Mouse (Mus musculus): ENCODE results near the gene 2900026A02Rik. TPM values are rescaled to one million over a fixed set of nuclear protein-coding genes. Genes with fewer than 3 reads are reported as not detected.
A peak's percentile ranks its signal among the peaks of the same experiment; 100 is the strongest.

The 2900026A02Rik gene
- polyA plus RNA-seq, 1 experiment from 2014 or later, result 4.3 TPM

- no peak within 1 kb of the TSS for H3K9ac ChIP-seq
- no peaks in the 10 kb centered on the region for H3K9me3 ChIP-seq (replicated peaks)
- no peaks in the 10 kb centered on the region for H3K27me3 ChIP-seq
- ATAC-seq, result no peak
- no peak within 1 kb of the TSS for H3K27ac ChIP-seq
- H3K4me2 ChIP-seq, result no peak within 1 kb of the TSS
- H3K4me3 ChIP-seq, result no peak within 1 kb of the TSS
- H3K36me3 ChIP-seq (ENCODE audit: poor library complexity, severe bottlenecking), result no peaks in the 10 kb centered on the region
- 0 out of 2 replicates have a peak, but pooled peaks cover 8% of the 10 kb centered on the region for H3K4me1 ChIP-seq
- WGBS, result 82% methylated on average over 8 of the region's 8 CpGs
Observed at GRCm38 (mm10) chr5:113081439-113081838, 139.6 kb downstream of the 2900026A02Rik start, which contains the start of gene Crybb3. Gene Crybb3 (minus strand): TSS chr5:113081584.

GRCm38 (mm10) chr5:113081020-113081419 is 140.0 kb downstream of the 2900026A02Rik start:
- Histone ChIP-seq H3K4me2 (no peak overlapping the region), H3K9ac (no peak overlapping the region), H3K9me3 (replicated peaks) (no peaks in the 10 kb centered on the region), H3K36me3 (ENCODE audit: poor library complexity, severe bottlenecking) (no peaks in the 10 kb centered on the region), H3K4me1 (0 out of 2 replicates have a peak, but pooled peaks cover 4% of the 10 kb centered on the region), H3K27ac (no peak overlapping the region), H3K27me3 (no peaks in the 10 kb centered on the region), H3K4me3 (no peak overlapping the region)
- no peak for ATAC-seq
- WGBS, result 90% methylated on average over 9 of the region's 9 CpGs

- Histone ChIP-seq H3K4me2 (peak overlapping the region; percentile 45), H3K4me3 (no peak overlapping the region), H3K9ac (no peak overlapping the region), H3K4me1 (no peaks in the 10 kb centered on the region), H3K27me3 (no peaks in the 10 kb centered on the region), H3K27ac (no peak overlapping the region), H3K36me3 (ENCODE audit: poor library complexity, severe bottlenecking) (no peaks in the 10 kb centered on the region), H3K9me3 (replicated peaks) (no peaks in the 10 kb centered on the region)
- ATAC-seq, result no peak
- WGBS, result 14% methylated on average over 21 of the region's 21 CpGs
Observed at GRCm38 (mm10) chr5:113079783-113080182, 141.3 kb downstream of the 2900026A02Rik start.

GRCm38 (mm10) chr5:113078686-113079085 is 142.3 kb downstream of the 2900026A02Rik start:
- Histone ChIP-seq H3K4me1 (no peaks in the 10 kb centered on the region), H3K9ac (no peak overlapping the region), H3K27me3 (no peaks in the 10 kb centered on the region), H3K9me3 (replicated peaks) (no peaks in the 10 kb centered on the region), H3K27ac (no peak overlapping the region), H3K36me3 (ENCODE audit: poor library complexity, severe bottlenecking) (no peaks in the 10 kb centered on the region), H3K4me3 (no peak overlapping the region), H3K4me2 (no peak overlapping the region)
- ATAC-seq, result no peak
- WGBS, result 70% methylated on average over 5 of the region's 5 CpGs

- H3K4me2 ChIP-seq, result no peak within 1 kb of the TSS
- no peaks in the 10 kb centered on the region for H3K9me3 ChIP-seq (replicated peaks)
- no peaks in the 10 kb centered on the region for H3K36me3 ChIP-seq (ENCODE audit: poor library complexity, severe bottlenecking)
- H3K27me3 ChIP-seq, result no peaks in the 10 kb centered on the region
- H3K27ac ChIP-seq, result no peak within 1 kb of the TSS
- H3K4me3 ChIP-seq, result no peak within 1 kb of the TSS
- no peak within 1 kb of the TSS for H3K9ac ChIP-seq
- no peaks in the 10 kb centered on the region for H3K4me1 ChIP-seq
- ATAC-seq, result no peak
Observed at GRCm38 (mm10) chr5:113070017-113070416, 151.0 kb downstream of the 2900026A02Rik start, which contains the start of gene Crybb2. Gene Crybb2 (minus strand): TSS chr5:113070117.

DNA sequence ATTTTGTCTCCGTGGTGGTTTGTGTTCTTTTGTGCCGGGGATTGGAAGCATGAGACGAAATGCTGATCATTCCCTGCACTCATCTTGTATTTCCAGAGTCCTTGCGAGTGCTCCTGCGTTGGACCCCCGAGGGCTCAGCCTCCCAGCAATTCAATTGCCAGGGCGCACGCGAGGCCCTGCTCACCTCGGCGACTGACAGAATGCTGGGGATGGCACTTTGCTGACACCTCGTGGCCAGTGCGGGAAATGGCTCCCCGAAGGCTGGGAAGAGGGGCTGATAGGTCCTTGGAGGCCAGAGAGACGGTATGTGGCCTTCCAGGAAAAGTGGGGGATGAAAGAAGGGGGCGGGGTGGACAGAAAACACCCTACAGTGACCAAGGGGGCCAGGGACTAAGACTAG is 166.7 kb downstream of the 2900026A02Rik start:
- no peak overlapping the region for H3K4me2 ChIP-seq
- 5% methylated on average over 16 of the region's 16 CpGs for WGBS
- no peak overlapping the region for H3K4me3 ChIP-seq
- H3K4me1 ChIP-seq, result peaks cover 8% of the 10 kb centered on the region; the same call in 1 of the 2 replicates
- no peak overlapping the region for H3K27ac ChIP-seq
- H3K27me3 ChIP-seq, result 0 out of 2 replicates have a peak, but pooled peaks cover 3% of the 10 kb centered on the region
- H3K9me3 ChIP-seq (replicated peaks), result no peaks in the 10 kb centered on the region
- no peaks in the 10 kb centered on the region for H3K36me3 ChIP-seq (ENCODE audit: poor library complexity, severe bottlenecking)
- ATAC-seq, result peak; percentile 63
- no peak overlapping the region for H3K9ac ChIP-seq

DNA sequence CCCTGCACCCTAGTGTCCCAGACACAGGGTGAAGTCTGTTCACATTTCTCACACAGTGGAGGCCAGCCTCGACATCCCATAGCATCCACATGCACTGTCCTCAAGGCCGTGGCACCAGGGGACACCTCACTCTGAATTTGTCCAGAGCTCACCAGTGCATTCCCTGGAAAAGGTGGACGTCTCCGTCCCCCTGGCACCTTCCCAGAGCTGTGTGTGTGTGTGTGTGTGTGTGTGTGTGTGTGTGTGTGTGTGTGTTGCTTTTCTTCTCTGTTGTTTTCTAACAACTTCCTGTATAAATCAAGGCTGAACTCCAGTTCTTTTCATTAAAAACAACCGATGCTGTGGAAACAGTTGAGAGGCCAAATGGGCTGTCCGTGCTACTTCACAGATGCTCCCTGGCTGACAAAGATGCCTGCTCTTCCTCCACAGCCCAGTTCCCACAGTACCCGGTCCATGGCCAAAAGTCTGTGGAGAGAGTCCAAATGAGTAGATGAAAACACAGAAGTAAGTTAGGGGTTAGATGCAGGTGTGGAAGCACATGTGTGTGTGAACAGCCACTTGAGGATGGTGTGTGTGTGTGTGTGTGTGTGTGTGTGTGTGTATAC is 170.4 kb downstream of the 2900026A02Rik start:
- 65% methylated on average over 7 of the region's 7 CpGs for whole genome bisulfite sequencing
- no peak for ATAC-seq
- Histone ChIP-seq H3K4me3 (no peak overlapping the region), H3K4me1 (peaks cover 11% of the 10 kb centered on the region; the same call in 1 of the 2 replicates), H3K36me3 (ENCODE audit: poor library complexity, severe bottlenecking) (no peaks in the 10 kb centered on the region), H3K27me3 (no peaks in the 10 kb centered on the region), H3K27ac (no peak overlapping the region), H3K4me2 (no peak overlapping the region), H3K9me3 (replicated peaks) (no peaks in the 10 kb centered on the region), H3K9ac (no peak overlapping the region)

- no peak for ATAC-seq
- H3K9me3 ChIP-seq (replicated peaks), result no peaks in the 10 kb centered on the region
- peaks cover 16% of the 10 kb centered on the region; the same call in 1 of the 2 replicates for H3K4me1 ChIP-seq
- no peak overlapping the region for H3K4me3 ChIP-seq
- no peak overlapping the region for H3K27ac ChIP-seq
- no peaks in the 10 kb centered on the region for H3K36me3 ChIP-seq (ENCODE audit: poor library complexity, severe bottlenecking)
- H3K27me3 ChIP-seq, result no peaks in the 10 kb centered on the region
- H3K9ac ChIP-seq, result no peak overlapping the region
- no peak overlapping the region for H3K4me2 ChIP-seq
Observed at GRCm38 (mm10) chr5:113049876-113050275, 171.2 kb downstream of the 2900026A02Rik start.

DNA sequence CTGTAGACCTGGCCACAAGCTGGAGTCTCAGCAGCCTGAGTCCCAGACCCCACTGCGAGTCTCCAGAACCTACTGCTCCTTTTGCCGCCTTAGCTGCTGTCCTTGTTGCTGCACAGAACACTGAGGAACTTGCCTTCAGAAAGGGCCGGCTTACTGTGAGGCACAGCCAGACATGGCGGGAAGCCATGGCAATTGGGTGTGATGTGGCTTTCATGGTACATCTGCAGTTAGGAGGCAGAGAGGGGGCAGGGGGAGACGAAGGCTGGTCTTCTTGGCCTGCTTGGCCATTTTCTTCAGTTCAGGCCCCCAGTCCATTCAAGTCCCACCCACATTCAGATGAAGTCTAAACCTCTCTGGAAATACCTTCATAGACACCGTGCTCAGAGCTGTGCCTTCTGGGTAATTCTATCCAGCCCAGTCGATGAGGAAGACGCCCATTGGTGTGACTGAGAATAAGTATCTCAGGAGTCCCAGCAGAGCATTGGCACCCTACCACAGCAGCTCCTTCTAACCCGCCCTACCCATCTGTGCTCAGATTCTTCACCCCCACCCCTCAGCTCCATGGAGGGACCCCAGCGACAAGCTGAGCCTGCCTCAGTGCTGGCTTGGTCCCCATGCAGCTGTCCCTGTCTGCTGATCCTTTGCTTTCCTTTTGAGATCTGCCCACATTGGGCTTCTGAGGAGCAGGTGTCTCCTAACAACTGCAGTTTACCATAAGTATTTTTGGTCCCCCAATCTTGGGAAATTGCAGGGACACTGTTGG is 175.3 kb downstream of the 2900026A02Rik start:
- H3K9ac ChIP-seq, result no peak overlapping the region
- H3K27ac ChIP-seq, result peak overlapping the region; percentile 33; the same call in 1 of the 2 replicates
- H3K9me3 ChIP-seq (replicated peaks), result no peaks in the 10 kb centered on the region
- no peak overlapping the region for H3K4me2 ChIP-seq
- H3K36me3 ChIP-seq (ENCODE audit: poor library complexity, severe bottlenecking), result no peaks in the 10 kb centered on the region
- ATAC-seq, result no peak; the same call in 1 of the 2 replicates
- H3K4me1 ChIP-seq, result peaks cover 45% of the 10 kb centered on the region
- WGBS, result 79% methylated on average over 10 of the region's 10 CpGs
- no peak overlapping the region for H3K4me3 ChIP-seq
- H3K27me3 ChIP-seq, result no peaks in the 10 kb centered on the region

GRCm38 (mm10) chr5:113043531-113043930 is 177.5 kb downstream of the 2900026A02Rik start:
- 64% methylated on average over 8 of the region's 8 CpGs for WGBS

GRCm38 (mm10) chr5:113041567-113042071 is 179.4 kb downstream of the 2900026A02Rik start:
- Histone ChIP-seq H3K9ac (no peak overlapping the region), H3K27ac (peak overlapping the region; percentile 83), H3K9me3 (replicated peaks) (no peaks in the 10 kb centered on the region; the same call in 1 of the 2 replicates), H3K4me2 (no peak overlapping the region), H3K27me3 (no peaks in the 10 kb centered on the region), H3K4me3 (no peak overlapping the region), H3K36me3 (ENCODE audit: poor library complexity, severe bottlenecking) (no peaks in the 10 kb centered on the region), H3K4me1 (peaks cover 41% of the 10 kb centered on the region)
- 8% methylated on average over 5 of the region's 5 CpGs for whole genome bisulfite sequencing
- ATAC-seq, result peak; percentile 95

More at GRCm38 (mm10) chr5:113043531-113043930, 177.5 kb downstream of the 2900026A02Rik start:
- no peak overlapping the region for H3K9ac ChIP-seq
- H3K4me1 ChIP-seq, result peaks cover 41% of the 10 kb centered on the region
- H3K4me3 ChIP-seq, result no peak overlapping the region
- no peaks in the 10 kb centered on the region for H3K36me3 ChIP-seq (ENCODE audit: poor library complexity, severe bottlenecking)
- H3K4me2 ChIP-seq, result no peak overlapping the region
- H3K9me3 ChIP-seq (replicated peaks), result no peaks in the 10 kb centered on the region; the same call in 1 of the 2 replicates
- 0 out of 2 replicates have a peak overlapping the region, but pooled peaks have one; percentile 3 for H3K27ac ChIP-seq
- no peaks in the 10 kb centered on the region for H3K27me3 ChIP-seq
- ATAC-seq, result no peak

- no peak overlapping the region for H3K4me2 ChIP-seq
- ATAC-seq, result no peak
- H3K27me3 ChIP-seq, result no peaks in the 10 kb centered on the region
- H3K9me3 ChIP-seq (replicated peaks), result no peaks in the 10 kb centered on the region; the same call in 1 of the 2 replicates
- peaks cover 39% of the 10 kb centered on the region for H3K4me1 ChIP-seq
- no peak overlapping the region for H3K4me3 ChIP-seq
- H3K9ac ChIP-seq, result no peak overlapping the region
- peak overlapping the region; percentile 83 for H3K27ac ChIP-seq
- no peaks in the 10 kb centered on the region for H3K36me3 ChIP-seq (ENCODE audit: poor library complexity, severe bottlenecking)
- 52% methylated on average over 6 of the region's 6 CpGs for WGBS
Observed at GRCm38 (mm10) chr5:113040776-113041175, 180.3 kb downstream of the 2900026A02Rik start.

Data from forebrain, embryonic 13.5 days (tissue).